Mouse (Mus musculus): ENCODE measurements around the gene Arsg.
A peak's percentile ranks its signal among the peaks of the same experiment; 100 is the strongest.

Arsg gene

GRCm38 (mm10) chr11:109584843-109585713 lies 111.9 kb downstream of the Arsg start:
- peak; percentile 91 for DNase-seq (ENCODE audit: low read depth, low spot score)

- no peak for DNase-seq (ENCODE audit: low read depth, low spot score)
Observed at GRCm38 (mm10) chr11:109586424-109586823, 113.2 kb downstream of the Arsg start.

- DNase-seq (ENCODE audit: low read depth, low spot score): no peak
Observed at GRCm38 (mm10) chr11:109587019-109587418, 113.8 kb downstream of the Arsg start.

- DNase-seq (ENCODE audit: low read depth, low spot score): peak; percentile 9
Observed at GRCm38 (mm10) chr11:109587638-109588374, 114.6 kb downstream of the Arsg start.

GRCm38 (mm10) chr11:109590012-109590411 lies 116.8 kb downstream of the Arsg start:
- no peak for DNase-seq (ENCODE audit: low read depth, low spot score)

- DNase-seq (ENCODE audit: low read depth, low spot score): peak; percentile 65
Observed at GRCm38 (mm10) chr11:109591511-109591910, 118.3 kb downstream of the Arsg start.

- DNase-seq (ENCODE audit: low read depth, low spot score): no peak
Observed at GRCm38 (mm10) chr11:109593200-109593981, 120.2 kb downstream of the Arsg start.

- no peak for DNase-seq (ENCODE audit: low read depth, low spot score)
Observed at GRCm38 (mm10) chr11:109594761-109595160, 121.6 kb downstream of the Arsg start.

- no peak for DNase-seq (ENCODE audit: low read depth, low spot score)
Observed at GRCm38 (mm10) chr11:109598778-109599570, 125.8 kb downstream of the Arsg start.

GRCm38 (mm10) chr11:109607600-109607999 lies 134.4 kb downstream of the Arsg start:
- no peak for DNase-seq (ENCODE audit: low read depth, low spot score)

- no peak for DNase-seq (ENCODE audit: low read depth, low spot score)
Observed at GRCm38 (mm10) chr11:109608976-109609625, 135.9 kb downstream of the Arsg start.

- no peak for DNase-seq (ENCODE audit: low read depth, low spot score)
Observed at GRCm38 (mm10) chr11:109610046-109610794, 137.0 kb downstream of the Arsg start.

- DNase-seq (ENCODE audit: low read depth, low spot score): no peak
Observed at GRCm38 (mm10) chr11:109610795-109611302, 137.7 kb downstream of the Arsg start.

GRCm38 (mm10) chr11:109611303-109612149 lies 138.4 kb downstream of the Arsg start, which contains the start of gene Wipi1:
Gene Wipi1 (minus strand): TSS chr11:109611967.
- peak; percentile 95 for DNase-seq (ENCODE audit: low read depth, low spot score)

GRCm38 (mm10) chr11:109612871-109613529 lies 139.8 kb downstream of the Arsg start:
- DNase-seq (ENCODE audit: low read depth, low spot score): no peak

GRCm38 (mm10) chr11:109615286-109615685 lies 142.1 kb downstream of the Arsg start:
- DNase-seq (ENCODE audit: low read depth, low spot score): no peak

- DNase-seq (ENCODE audit: low read depth, low spot score): no peak
Observed at GRCm38 (mm10) chr11:109616352-109616751, 143.2 kb downstream of the Arsg start.

- no peak for DNase-seq (ENCODE audit: low read depth, low spot score)
Observed at GRCm38 (mm10) chr11:109616766-109617165, 143.6 kb downstream of the Arsg start.

All from CD4-positive, CD25-positive, alpha-beta regulatory T cell, adult 2 months (primary cell).